Mouse (Mus musculus): ENCODE results near the gene Myoz1.

GRCm38 (mm10) chr14:20673735-20674063 is 17.4 kb upstream of the Myoz1 start:
- TF ChIP-seq SIN3A (IDR thresholded peaks at IDR 0.05; ENCODE audit: low read length) (no peak), GATA1 (IDR thresholded peaks at IDR 0.05; ENCODE audit: low read depth, low read length) (no peak), POLR2A (IDR thresholded peaks at IDR 0.05; ENCODE audit: control insufficient read depth in 1 of 2, insufficient read depth in 1 of 2, low read depth in 1 of 2, low read length in 2 of 2, poor library complexity in 1 of 2) (no peak), EP300 (IDR thresholded peaks at IDR 0.05; ENCODE audit: low read depth in 1 of 2, low read length in 2 of 2) (0 out of 4 replicates have a peak, but pooled peaks of 1 of the 2 experiments have one; percentile 6), E2F4 (IDR thresholded peaks at IDR 0.05; ENCODE audit: borderline replicate concordance, low read depth, low read length) (no peak), CTCF (IDR thresholded peaks at IDR 0.05 in 2 of 3, conservative IDR thresholded peaks at IDR 0.05 in 1 of 3; ENCODE audit: control insufficient read depth in 1 of 3, insufficient read depth in 1 of 3, low read depth in 2 of 3, low read length in 3 of 3, poor library complexity in 1 of 3, severe bottlenecking in 1 of 3) (no peak), MXI1 (IDR thresholded peaks at IDR 0.05; ENCODE audit: low read depth, low read length) (peak; percentile 90), GABPA (IDR thresholded peaks at IDR 0.05; ENCODE audit: low read depth, low read length) (no peak), POLR2AphosphoS5 (IDR thresholded peaks at IDR 0.05; ENCODE audit: borderline replicate concordance, low read depth, low read length) (no peak), MAX (IDR thresholded peaks at IDR 0.05; ENCODE audit: low read length) (peak; percentile 87), ZNF384 (IDR thresholded peaks at IDR 0.05; ENCODE audit: low read depth, low read length) (no peak), ZKSCAN1 (IDR thresholded peaks at IDR 0.05; ENCODE audit: low read depth, low read length) (no peak), TAL1 (IDR thresholded peaks at IDR 0.05; ENCODE audit: low read length) (no peak), TCF12 (IDR thresholded peaks at IDR 0.05; ENCODE audit: low read depth, low read length) (no peak)
